Mouse (Mus musculus): ENCODE data around the gene Rb1. TPM values are rescaled to one million over a fixed set of nuclear protein-coding genes. Genes with fewer than 3 reads are reported as not detected.

Rb1 gene
- polyA plus RNA-seq, 1 experiment from 2014 or later, result 16.0 TPM

DNA sequence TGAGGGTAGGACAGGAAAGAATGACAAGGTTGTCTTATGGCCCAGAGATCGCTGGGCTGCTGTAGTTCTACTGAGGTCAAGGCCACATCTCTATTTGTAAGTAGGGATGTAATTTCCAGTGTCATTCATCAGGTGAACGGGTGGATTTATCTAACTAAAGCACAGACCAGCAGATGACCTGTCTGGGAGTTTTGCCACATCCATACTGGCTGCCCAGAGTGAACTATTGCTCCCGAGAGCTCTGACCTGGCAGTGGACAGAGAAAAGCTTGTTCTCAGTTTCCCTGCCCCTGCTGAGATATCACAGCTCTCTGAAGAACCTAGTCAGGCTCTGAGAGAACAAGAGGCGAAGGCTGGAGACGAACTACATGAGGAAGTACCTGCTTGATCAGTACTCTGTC, 188.4 kb downstream of the Rb1 start:
- no peak overlapping the region for H3K4me2 ChIP-seq (ENCODE audit: low read depth, low read length)
- no peaks in the 10 kb centered on the region for H3K27me3 ChIP-seq (ENCODE audit: control insufficient read depth, insufficient read depth, low read length)
- H3K9me3 ChIP-seq (replicated peaks; ENCODE audit: control insufficient read depth, low read length), result no peaks in the 10 kb centered on the region
- no peak overlapping the region for H3K9ac ChIP-seq (ENCODE audit: low read length)
- 64% methylated on average over 5 of the region's 5 CpGs for WGBS
- no peaks in the 10 kb centered on the region for H3K36me3 ChIP-seq (ENCODE audit: control insufficient read depth, insufficient read depth)
- peaks cover 3% of the 10 kb centered on the region for H3K4me1 ChIP-seq (ENCODE audit: control insufficient read depth, insufficient read depth, low read length)
- no peak overlapping the region for H3K27ac ChIP-seq (ENCODE audit: low read length)
- H3K4me3 ChIP-seq (ENCODE audit: low read length), result no peak overlapping the region
- ATAC-seq (replicated peaks; ENCODE audit: extremely low read depth, insufficient read depth, low FRiP score), result no peak

MicroRNAs within 50 kb of the gene (microRNA counts, 519-probe panel; counts per million panel counts)
- microRNA mmu-miR-687, result not detected

Small RNAs within 50 kb of the gene (microRNA-seq; reads per million reads assigned to microRNA genes)
- not detected for gene Mir687

Other genes with a start within 250 kb of the Rb1 start
- 62.2 and 77.3 TPM in 2 replicates for gene Rcbtb2, start 202.8 kb downstream of the Rb1 start, polyA plus RNA-seq (2015; fragmentation: Nextera tagmentation; extraction: Ambion mirVana)
- 7.5 and 9.4 TPM in 2 replicates for gene Lpar6, start 87.9 kb downstream of the Rb1 start, polyA plus RNA-seq (2015; fragmentation: Nextera tagmentation; extraction: Ambion mirVana)
- gene Itm2b, start 59.5 kb upstream of the Rb1 start, polyA plus RNA-seq (2015; fragmentation: Nextera tagmentation; extraction: Ambion mirVana), result 757 and 885 TPM in 2 replicates
- gene Med4, start 184.2 kb upstream of the Rb1 start, polyA plus RNA-seq (2015; fragmentation: Nextera tagmentation; extraction: Ambion mirVana), result 54.1 and 55.5 TPM in 2 replicates
- gene Sucla2, start 199.5 kb upstream of the Rb1 start, polyA plus RNA-seq (2015; fragmentation: Nextera tagmentation; extraction: Ambion mirVana), result 263 and 286 TPM in 2 replicates
- 3.8 and 4.1 TPM in 2 replicates for gene Nudt15, start 222.4 kb upstream of the Rb1 start, polyA plus RNA-seq (2015; fragmentation: Nextera tagmentation; extraction: Ambion mirVana)